Mouse (Mus musculus) liver, embryonic 11.5 days (tissue): ENCODE data around the gene Vamp8. TPM values are rescaled to one million over a fixed set of nuclear protein-coding genes. Genes with fewer than 3 reads are reported as not detected.
A peak's percentile ranks its signal among the peaks of the same experiment; 100 is the strongest.

ENCODE experiments used
- ATAC-seq: fragments of 200-750 bp; cut with Nextera tagmentation; replicated peaks from 2 replicates; pipeline ENCODE4 v1.8.0; 2017; ENCODE audit warnings: moderate number of reproducible peaks, mild to moderate bottlenecking, moderate TSS enrichment, moderate library complexity; ENCODE audit not compliant: low FRiP score
- DNase-seq: peaks from one replicate; pipeline ENCODE4 v3.0.0-alpha.2; 2017; ENCODE audit warnings: low spot score
- H3K27ac ChIP-seq: fragments of 300-500 bp; sonication (generic); 2 replicates; pipeline ENCODE4 v1.5.1; 2014; ENCODE audit warnings: mild to moderate bottlenecking, low read depth, low read length, control low read depth
- H3K27me3 ChIP-seq: fragments of 300-500 bp; sonication (generic); replicated peaks from 2 replicates; pipeline ENCODE4 v1.6.1; 2014; ENCODE audit warnings: low read length, mixed read lengths; ENCODE audit not compliant: control insufficient read depth, insufficient read depth
- H3K36me3 ChIP-seq: fragments of 300-500 bp; sonication (generic); 2 replicates; pipeline ENCODE4 v1.6.1; 2014; ENCODE audit warnings: mild to moderate bottlenecking, low read length, moderate library complexity, mixed read lengths; ENCODE audit not compliant: control insufficient read depth, insufficient read depth
- H3K4me1 ChIP-seq: fragments of 300-500 bp; sonication (generic); replicated peaks from 2 replicates; pipeline ENCODE4 v1.6.1; 2014; ENCODE audit warnings: low read length, mixed read lengths; ENCODE audit not compliant: control insufficient read depth, insufficient read depth
- H3K4me2 ChIP-seq: fragments of 300-500 bp; sonication (generic); 2 replicates; pipeline ENCODE4 v1.6.1; 2014; ENCODE audit warnings: mild to moderate bottlenecking, control low read depth, moderate library complexity
- H3K4me3 ChIP-seq: fragments of 300-500 bp; sonication (generic); 2 replicates; pipeline ENCODE4 v1.5.1; 2014; ENCODE audit warnings: low read depth, low read length, control low read depth
- H3K9ac ChIP-seq: fragments of 300-500 bp; sonication (generic); 2 replicates; pipeline ENCODE4 v1.6.1; 2014; ENCODE audit warnings: low read depth, low read length, control low read depth
- H3K9me3 ChIP-seq: fragments of 300-500 bp; sonication (generic); 2 replicates; pipeline ENCODE4 v1.6.1; 2016; ENCODE audit warnings: low read length, inconsistent platforms, mixed read lengths; ENCODE audit not compliant: control insufficient read depth
- WGBS: fragments of 180-500 bp; shearing (Covaris S2); extraction: QIAGEN DNeasy Blood & Tissue Kit; methylation state at CpG from one replicate; pipeline ENCODE4 v1.1.7; 2014; 5-methylcytosine and 5-hydroxymethylcytosine counted together
- polyA plus RNA-seq: library from polyadenylated mRNA; unstranded; fragments of >200 nt; fragmentation: Nextera tagmentation; extraction: Ambion mirVana; gene quantifications from 2 replicates; pipeline ENCODE4 v1.2.1, GENCODE M21; 2014

The Vamp8 gene
- polyA plus RNA-seq, 1 experiment from 2014 or later: 274 TPM

GRCm38 (mm10) chr6:72410518-72410917 is 20.0 kb upstream of the Vamp8 start:
- Histone ChIP-seq H3K4me2 (no peak overlapping the region), H3K4me3 (no peak overlapping the region), H3K27me3 (no peaks in the 10 kb centered on the region), H3K36me3 (no peaks in the 10 kb centered on the region), H3K27ac (no peak overlapping the region), H3K9me3 (no peaks in the 10 kb centered on the region), H3K9ac (no peak overlapping the region), H3K4me1 (peaks cover 6% of the 10 kb centered on the region)
- no peak for ATAC-seq
- 49% methylated on average over 7 of the region's 7 CpGs for WGBS
- DNase-seq: no peak

- no peak overlapping the region for H3K4me3 ChIP-seq
- no peaks in the 10 kb centered on the region for H3K27me3 ChIP-seq
- no peak for DNase-seq
- H3K9me3 ChIP-seq: no peaks in the 10 kb centered on the region
- peaks cover 3% of the 10 kb centered on the region for H3K4me1 ChIP-seq
- H3K36me3 ChIP-seq: no peaks in the 10 kb centered on the region
- 36% methylated on average over 1 of the region's 1 CpGs for WGBS
- no peak for ATAC-seq
- H3K27ac ChIP-seq: no peak overlapping the region
- H3K9ac ChIP-seq: no peak overlapping the region
- no peak overlapping the region for H3K4me2 ChIP-seq
These were observed 19.5 kb upstream of the Vamp8 start for GRCm38 (mm10) chr6:72410003-72410402.

- no peaks in the 10 kb centered on the region for H3K36me3 ChIP-seq
- no peak overlapping the region for H3K27ac ChIP-seq
- no peaks in the 10 kb centered on the region for H3K4me1 ChIP-seq
- H3K9me3 ChIP-seq: no peaks in the 10 kb centered on the region
- no peak overlapping the region for H3K9ac ChIP-seq
- no peaks in the 10 kb centered on the region for H3K27me3 ChIP-seq
- ATAC-seq (no peak), DNase-seq (no peak)
- 12% methylated on average over 3 of the region's 3 CpGs for WGBS
- no peak overlapping the region for H3K4me3 ChIP-seq
- H3K4me2 ChIP-seq: no peak overlapping the region
These were observed 19.1 kb upstream of the Vamp8 start for GRCm38 (mm10) chr6:72409567-72409966.

GRCm38 (mm10) chr6:72407119-72407518 is 16.6 kb upstream of the Vamp8 start:
- 4% methylated on average over 5 of the region's 5 CpGs for WGBS
- no peaks in the 10 kb centered on the region for H3K36me3 ChIP-seq

GRCm38 (mm10) chr6:72405356-72405755 is 14.9 kb upstream of the Vamp8 start:
- 83% methylated on average over 7 of the region's 7 CpGs for WGBS
- Histone ChIP-seq H3K4me3 (no peak overlapping the region), H3K4me1 (no peaks in the 10 kb centered on the region), H3K4me2 (no peak overlapping the region), H3K9ac (no peak overlapping the region), H3K27me3 (no peaks in the 10 kb centered on the region), H3K27ac (no peak overlapping the region), H3K9me3 (no peaks in the 10 kb centered on the region), H3K36me3 (no peaks in the 10 kb centered on the region)
- DNase-seq (no peak), ATAC-seq (no peak)

More at GRCm38 (mm10) chr6:72407119-72407518, 16.6 kb upstream of the Vamp8 start:
- Histone ChIP-seq H3K27me3 (no peaks in the 10 kb centered on the region), H3K9ac (no peak overlapping the region), H3K9me3 (no peaks in the 10 kb centered on the region), H3K4me3 (no peak overlapping the region), H3K4me1 (no peaks in the 10 kb centered on the region), H3K4me2 (no peak overlapping the region), H3K27ac (no peak overlapping the region)
- ATAC-seq (peak; percentile 66), DNase-seq (peak; percentile 92)

- no peaks in the 10 kb centered on the region for H3K36me3 ChIP-seq
- ATAC-seq: no peak
- 20% methylated on average over 7 of the region's 7 CpGs for WGBS
- H3K4me1 ChIP-seq: peaks cover 8% of the 10 kb centered on the region
- no peak overlapping the region for H3K9ac ChIP-seq
- no peaks in the 10 kb centered on the region for H3K27me3 ChIP-seq
- H3K4me2 ChIP-seq: no peak overlapping the region
- no peak overlapping the region for H3K27ac ChIP-seq
- H3K9me3 ChIP-seq: no peaks in the 10 kb centered on the region
- no peak for DNase-seq
- H3K4me3 ChIP-seq: no peak overlapping the region
These were observed 11.4 kb upstream of the Vamp8 start for GRCm38 (mm10) chr6:72401875-72402274.

- WGBS: 70% methylated on average over 2 of the region's 2 CpGs
- Histone ChIP-seq H3K9me3 (no peaks in the 10 kb centered on the region), H3K27ac (no peak overlapping the region), H3K4me2 (no peak overlapping the region), H3K4me1 (peaks cover 8% of the 10 kb centered on the region), H3K4me3 (no peak overlapping the region), H3K27me3 (no peaks in the 10 kb centered on the region), H3K9ac (no peak overlapping the region), H3K36me3 (no peaks in the 10 kb centered on the region)
- ATAC-seq: no peak
- no peak for DNase-seq
These were observed 9.5 kb upstream of the Vamp8 start for GRCm38 (mm10) chr6:72399967-72400366.

GRCm38 (mm10) chr6:72396837-72397251 is 6.3 kb upstream of the Vamp8 start:
- WGBS: 80% methylated on average over 10 of the region's 10 CpGs
- DNase-seq (no peak), ATAC-seq (no peak)
- H3K27ac ChIP-seq: peak overlapping the region; percentile 28; the same call in 1 of the 2 replicates
- H3K9ac ChIP-seq: no peak overlapping the region
- no peaks in the 10 kb centered on the region for H3K27me3 ChIP-seq
- peaks cover 8% of the 10 kb centered on the region for H3K4me1 ChIP-seq
- no peak overlapping the region for H3K4me3 ChIP-seq
- H3K4me2 ChIP-seq: no peak overlapping the region
- H3K36me3 ChIP-seq: no peaks in the 10 kb centered on the region; the same call in 1 of the 2 replicates
- no peaks in the 10 kb centered on the region for H3K9me3 ChIP-seq

- Histone ChIP-seq H3K36me3 (no peaks in the 10 kb centered on the region; the same call in 1 of the 2 replicates), H3K4me3 (no peak overlapping the region), H3K9ac (no peak overlapping the region), H3K9me3 (no peaks in the 10 kb centered on the region), H3K4me2 (peak overlapping the region; percentile 69), H3K4me1 (peaks cover 23% of the 10 kb centered on the region), H3K27me3 (no peaks in the 10 kb centered on the region), H3K27ac (peak overlapping the region; percentile 28; the same call in 1 of the 2 replicates)
- ATAC-seq (no peak), DNase-seq (no peak)
- WGBS: 93% methylated on average over 5 of the region's 5 CpGs
These were observed 1.8 kb upstream of the Vamp8 start for GRCm38 (mm10) chr6:72392341-72392740.
